Mouse (Mus musculus) myocyte (in vitro differentiated cells): ENCODE results near the gene 4930426L09Rik.

Experiments used
- CEBPB ChIP-seq: IDR thresholded peaks from 2 replicates; pipeline ENCODE4 v1.6.1; 2011; ENCODE audit warnings: mild to moderate bottlenecking, moderate library complexity; ENCODE audit not compliant: poor library complexity, insufficient read depth, severe bottlenecking
- E2F4 ChIP-seq: IDR thresholded peaks from one replicate; pipeline ENCODE4 v1.6.1; 2011; ENCODE audit warnings: mild to moderate bottlenecking, control low read depth, moderate library complexity; ENCODE audit not compliant: insufficient read depth
- MAX ChIP-seq: IDR thresholded peaks from one replicate; pipeline ENCODE4 v1.6.1; 2011; ENCODE audit warnings: low read depth, mild to moderate bottlenecking, control low read depth
- MYOD1 ChIP-seq, 3 experiments: IDR thresholded peaks; one replicate each; pipeline ENCODE4 v1.6.1; 2011; ENCODE audit warnings: control low read depth in 2 of 3, low read depth in 2 of 3, mild to moderate bottlenecking in 2 of 3, moderate library complexity in 1 of 3; ENCODE audit not compliant: insufficient read length in 2 of 3, control insufficient read depth in 1 of 3
- MYOG ChIP-seq, 3 experiments: IDR thresholded peaks; one replicate each; pipeline ENCODE4 v1.6.1; 2011; ENCODE audit warnings: control low read depth in 2 of 3, low read depth in 2 of 3, mild to moderate bottlenecking in 2 of 3; ENCODE audit not compliant: insufficient read length in 2 of 3, control insufficient read depth in 1 of 3, insufficient read depth in 1 of 3
- POLR2A ChIP-seq: IDR thresholded peaks from one replicate; pipeline ENCODE4 v1.6.1; 2011; ENCODE audit warnings: low read depth, mild to moderate bottlenecking, control low read depth, moderate library complexity; ENCODE audit not compliant: insufficient read length
- POLR2AphosphoS2 ChIP-seq: IDR thresholded peaks from one replicate; pipeline ENCODE4 v1.6.1; 2011; ENCODE audit warnings: low read depth, control low read depth; ENCODE audit not compliant: insufficient read length
- REST ChIP-seq: IDR thresholded peaks from one replicate; pipeline ENCODE4 v1.6.1; 2011; ENCODE audit warnings: mild to moderate bottlenecking, control low read depth, moderate library complexity; ENCODE audit not compliant: insufficient read depth, insufficient read length
- TCF12 ChIP-seq: IDR thresholded peaks from one replicate; pipeline ENCODE4 v1.6.1; 2011; ENCODE audit warnings: mild to moderate bottlenecking, control low read depth; ENCODE audit not compliant: poor library complexity, insufficient read depth, severe bottlenecking
- TCF3 ChIP-seq: IDR thresholded peaks from one replicate; pipeline ENCODE4 v1.6.1; 2011; ENCODE audit warnings: low read depth, control low read depth; ENCODE audit not compliant: insufficient read length
- USF1 ChIP-seq: IDR thresholded peaks from one replicate; pipeline ENCODE4 v1.6.1; 2011; ENCODE audit warnings: low read depth, mild to moderate bottlenecking, control low read depth, moderate library complexity

- TF ChIP-seq TCF12 (no peak), MYOD1 (IDR thresholded peaks at IDR 0.05; ENCODE audit: control insufficient read depth in 1 of 3, insufficient read length in 2 of 3, low read depth in 2 of 3) (no peak), MAX (no peak), USF1 (no peak), E2F4 (no peak), MYOG (IDR thresholded peaks at IDR 0.05; ENCODE audit: control insufficient read depth in 1 of 3, insufficient read depth in 1 of 3, insufficient read length in 2 of 3, low read depth in 2 of 3) (no peak), POLR2A (no peak), REST (no peak), TCF3 (no peak), POLR2AphosphoS2 (no peak), CEBPB (no peak)
Observed at GRCm38 (mm10) chr2:18955671-18956070, 42.5 kb upstream of the 4930426L09Rik start.
